Mouse (Mus musculus) liver, embryonic 11.5 days (tissue): ENCODE results near the gene Scn3b. TPM values are rescaled to one million over a fixed set of nuclear protein-coding genes. Genes with fewer than 3 reads are reported as not detected.

ENCODE experiments used
- ATAC-seq: fragments of 200-750 bp; cut with Nextera tagmentation; replicated peaks from 2 replicates; pipeline ENCODE4 v1.8.0; 2017; ENCODE audit warnings: moderate number of reproducible peaks, mild to moderate bottlenecking, moderate TSS enrichment, moderate library complexity; ENCODE audit not compliant: low FRiP score
- DNase-seq: peaks from one replicate; pipeline ENCODE4 v3.0.0-alpha.2; 2017; ENCODE audit warnings: low spot score
- H3K27ac ChIP-seq: fragments of 300-500 bp; sonication (generic); 2 replicates; pipeline ENCODE4 v1.5.1; 2014; ENCODE audit warnings: mild to moderate bottlenecking, low read depth, low read length, control low read depth
- H3K27me3 ChIP-seq: fragments of 300-500 bp; sonication (generic); replicated peaks from 2 replicates; pipeline ENCODE4 v1.6.1; 2014; ENCODE audit warnings: low read length, mixed read lengths; ENCODE audit not compliant: control insufficient read depth, insufficient read depth
- H3K36me3 ChIP-seq: fragments of 300-500 bp; sonication (generic); 2 replicates; pipeline ENCODE4 v1.6.1; 2014; ENCODE audit warnings: mild to moderate bottlenecking, low read length, moderate library complexity, mixed read lengths; ENCODE audit not compliant: control insufficient read depth, insufficient read depth
- H3K4me1 ChIP-seq: fragments of 300-500 bp; sonication (generic); replicated peaks from 2 replicates; pipeline ENCODE4 v1.6.1; 2014; ENCODE audit warnings: low read length, mixed read lengths; ENCODE audit not compliant: control insufficient read depth, insufficient read depth
- H3K4me2 ChIP-seq: fragments of 300-500 bp; sonication (generic); 2 replicates; pipeline ENCODE4 v1.6.1; 2014; ENCODE audit warnings: mild to moderate bottlenecking, control low read depth, moderate library complexity
- H3K4me3 ChIP-seq: fragments of 300-500 bp; sonication (generic); 2 replicates; pipeline ENCODE4 v1.5.1; 2014; ENCODE audit warnings: low read depth, low read length, control low read depth
- H3K9ac ChIP-seq: fragments of 300-500 bp; sonication (generic); 2 replicates; pipeline ENCODE4 v1.6.1; 2014; ENCODE audit warnings: low read depth, low read length, control low read depth
- H3K9me3 ChIP-seq: fragments of 300-500 bp; sonication (generic); 2 replicates; pipeline ENCODE4 v1.6.1; 2016; ENCODE audit warnings: low read length, inconsistent platforms, mixed read lengths; ENCODE audit not compliant: control insufficient read depth
- WGBS: fragments of 180-500 bp; shearing (Covaris S2); extraction: QIAGEN DNeasy Blood & Tissue Kit; methylation state at CpG from one replicate; pipeline ENCODE4 v1.1.7; 2014; 5-methylcytosine and 5-hydroxymethylcytosine counted together
- polyA plus RNA-seq: library from polyadenylated mRNA; unstranded; fragments of >200 nt; fragmentation: Nextera tagmentation; extraction: Ambion mirVana; gene quantifications from 2 replicates; pipeline ENCODE4 v1.2.1, GENCODE M21; 2014

The Scn3b gene
- polyA plus RNA-seq, 1 experiment from 2014 or later, result 0.22 TPM

GRCm38 (mm10) chr9:40316865-40317660 lies 48.0 kb downstream of the Scn3b start:
- Histone ChIP-seq H3K4me2 (no peak overlapping the region), H3K36me3 (no peaks in the 10 kb centered on the region), H3K27me3 (no peaks in the 10 kb centered on the region), H3K9ac (no peak overlapping the region), H3K9me3 (no peaks in the 10 kb centered on the region), H3K27ac (no peak overlapping the region), H3K4me1 (no peaks in the 10 kb centered on the region), H3K4me3 (no peak overlapping the region)
- 80% methylated on average over 9 of the region's 9 CpGs for WGBS
- ATAC-seq, result no peak
- DNase-seq, result no peak

GRCm38 (mm10) chr9:40317735-40318134 lies 48.7 kb downstream of the Scn3b start:
- DNase-seq (no peak), ATAC-seq (no peak)
- H3K27ac ChIP-seq, result no peak overlapping the region
- no peak overlapping the region for H3K4me3 ChIP-seq
- H3K9ac ChIP-seq, result no peak overlapping the region
- H3K4me1 ChIP-seq, result 0 out of 2 replicates have a peak, but pooled peaks cover 2% of the 10 kb centered on the region
- H3K36me3 ChIP-seq, result no peaks in the 10 kb centered on the region
- WGBS, result 89% methylated on average over 4 of the region's 4 CpGs
- no peaks in the 10 kb centered on the region for H3K9me3 ChIP-seq
- H3K4me2 ChIP-seq, result no peak overlapping the region
- H3K27me3 ChIP-seq, result no peaks in the 10 kb centered on the region

- Histone ChIP-seq H3K36me3 (no peaks in the 10 kb centered on the region), H3K27ac (no peak overlapping the region), H3K27me3 (no peaks in the 10 kb centered on the region), H3K4me3 (no peak overlapping the region), H3K4me1 (0 out of 2 replicates have a peak, but pooled peaks cover 2% of the 10 kb centered on the region), H3K9ac (no peak overlapping the region), H3K4me2 (no peak overlapping the region), H3K9me3 (no peaks in the 10 kb centered on the region)
- 90% methylated on average over 5 of the region's 5 CpGs for WGBS
- DNase-seq, result no peak
- ATAC-seq, result no peak
Measured at GRCm38 (mm10) chr9:40318771-40319170, 49.8 kb downstream of the Scn3b start.

GRCm38 (mm10) chr9:40320405-40320804 lies 51.4 kb downstream of the Scn3b start:
- Histone ChIP-seq H3K27ac (no peak overlapping the region), H3K4me2 (no peak overlapping the region), H3K4me1 (peaks cover 5% of the 10 kb centered on the region; the same call in 1 of the 2 replicates), H3K9me3 (no peaks in the 10 kb centered on the region), H3K27me3 (no peaks in the 10 kb centered on the region), H3K9ac (no peak overlapping the region), H3K36me3 (no peaks in the 10 kb centered on the region), H3K4me3 (no peak overlapping the region)
- WGBS, result 86% methylated on average over 8 of the region's 8 CpGs
- DNase-seq, result no peak
- no peak for ATAC-seq

GRCm38 (mm10) chr9:40320879-40321667 lies 52.1 kb downstream of the Scn3b start:
- H3K27me3 ChIP-seq, result no peaks in the 10 kb centered on the region
- H3K9ac ChIP-seq, result no peak overlapping the region
- 0 out of 2 replicates have a peak overlapping the region, but pooled peaks have one; percentile 32 for H3K27ac ChIP-seq
- WGBS, result 65% methylated on average over 12 of the region's 12 CpGs
- H3K4me2 ChIP-seq, result peak overlapping the region; percentile 20; the same call in 1 of the 2 replicates
- no peaks in the 10 kb centered on the region for H3K9me3 ChIP-seq
- no peak overlapping the region for H3K4me3 ChIP-seq
- no peaks in the 10 kb centered on the region for H3K36me3 ChIP-seq
- DNase-seq (peak; percentile 46), ATAC-seq (peak; percentile 33)
- peaks cover 5% of the 10 kb centered on the region; the same call in 1 of the 2 replicates for H3K4me1 ChIP-seq

GRCm38 (mm10) chr9:40321668-40322003 lies 52.6 kb downstream of the Scn3b start:
- H3K9me3 ChIP-seq, result no peaks in the 10 kb centered on the region
- peaks cover 5% of the 10 kb centered on the region; the same call in 1 of the 2 replicates for H3K4me1 ChIP-seq
- WGBS, result 72% methylated on average over 3 of the region's 3 CpGs
- H3K9ac ChIP-seq, result no peak overlapping the region
- H3K27me3 ChIP-seq, result no peaks in the 10 kb centered on the region
- H3K27ac ChIP-seq, result 0 out of 2 replicates have a peak overlapping the region, but pooled peaks have one; percentile 32
- no peaks in the 10 kb centered on the region for H3K36me3 ChIP-seq
- no peak overlapping the region for H3K4me2 ChIP-seq
- no peak overlapping the region for H3K4me3 ChIP-seq
- no peak for ATAC-seq
- no peak for DNase-seq

- no peak for ATAC-seq
- no peaks in the 10 kb centered on the region for H3K27me3 ChIP-seq
- no peak overlapping the region for H3K27ac ChIP-seq
- H3K9ac ChIP-seq, result no peak overlapping the region
- peaks cover 5% of the 10 kb centered on the region; the same call in 1 of the 2 replicates for H3K4me1 ChIP-seq
- 85% methylated on average over 3 of the region's 3 CpGs for WGBS
- no peak overlapping the region for H3K4me2 ChIP-seq
- no peak overlapping the region for H3K4me3 ChIP-seq
- H3K9me3 ChIP-seq, result no peaks in the 10 kb centered on the region
- H3K36me3 ChIP-seq, result no peaks in the 10 kb centered on the region
- no peak for DNase-seq
Measured at GRCm38 (mm10) chr9:40322372-40322771, 53.4 kb downstream of the Scn3b start.

GRCm38 (mm10) chr9:40323171-40323570 lies 54.2 kb downstream of the Scn3b start:
- peak overlapping the region; percentile 40; the same call in 1 of the 2 replicates for H3K9ac ChIP-seq
- H3K4me3 ChIP-seq, result peak overlapping the region; percentile 44
- H3K4me2 ChIP-seq, result no peak overlapping the region
- H3K27me3 ChIP-seq, result no peaks in the 10 kb centered on the region
- no peaks in the 10 kb centered on the region for H3K9me3 ChIP-seq
- H3K27ac ChIP-seq, result peak overlapping the region; percentile 48
- H3K4me1 ChIP-seq, result peaks cover 5% of the 10 kb centered on the region; the same call in 1 of the 2 replicates
- H3K36me3 ChIP-seq, result no peaks in the 10 kb centered on the region
- DNase-seq (no peak), ATAC-seq (peak; percentile 69)
- WGBS, result 61% methylated on average over 5 of the region's 5 CpGs
